ENCODE assay signal across 7 mouse cellular contexts in genomic region chr12:81781105-81781909, GRCm38 (mm10). TPM values are rescaled to one million over a fixed set of nuclear protein-coding genes. Genes with fewer than 3 reads are reported as not detected.
DNase-seq lines count a peak whose midpoint lies in the region; ATAC-seq and TF ChIP-seq lines count a peak whose summit lies in the region.

Map3k9 (minus strand) TSS chr12:81781175.

- H3K4me1 ChIP-seq in erythroblast, embryonic 14.5 days (ENCODE audit: control insufficient read depth), result peaks cover 11% of the 10 kb centered on the region
- peaks cover 12% of the 10 kb centered on the region for H3K4me1 ChIP-seq in heart, embryonic 12.5 days (replicated peaks)
- peaks cover 9% of the 10 kb centered on the region for H3K4me1 ChIP-seq in kidney, embryonic 16.5 days (ENCODE audit: insufficient read depth, low read length)

- TF ChIP-seq CTCF in brain, embryonic 14.5 days (IDR thresholded peaks at IDR 0.05; ENCODE audit: borderline replicate concordance, extremely low read depth, insufficient read depth, insufficient read length), result peak; percentile 25; the same call in 1 of the 2 replicates

- peak within 1 kb of the TSS; percentile 52 for H3K4me3 ChIP-seq in erythroblast, embryonic 14.5 days (replicated peaks)
- H3K4me3 ChIP-seq in heart, embryonic 12.5 days, result peak within 1 kb of the TSS; percentile 59
- H3K4me3 ChIP-seq in kidney, embryonic 16.5 days (ENCODE audit: low read length), result peak within 1 kb of the TSS; percentile 70

- peaks cover 2% of the 10 kb centered on the region; the same call in 1 of the 2 replicates for H3K9me3 ChIP-seq in erythroblast, embryonic 14.5 days (ENCODE audit: control insufficient read depth, low read length)
- no peaks in the 10 kb centered on the region for H3K9me3 ChIP-seq in heart, embryonic 12.5 days (replicated peaks)
- no peaks in the 10 kb centered on the region for H3K9me3 ChIP-seq in kidney, embryonic 16.5 days (ENCODE audit: low read length)

- peak; percentile 97 for DNase-seq in brain, embryonic 14.5 days (ENCODE audit: low read depth)
- peak; percentile 88 for DNase-seq in liver
- DNase-seq in monocyte, adult 2 months (ENCODE audit: low read depth in 1 of 2, low spot score in 2 of 2), result peak; percentile 50 to 86
- DNase-seq in spleen, postnatal 14 days (ENCODE audit: low spot score in 2 of 2), result peak; percentile 77 to 82

- peak; percentile 56; the same call in 1 of the 2 replicates for TF ChIP-seq POLR2A in brain, embryonic 14.5 days (IDR thresholded peaks at IDR 0.05; ENCODE audit: borderline replicate concordance, extremely low read depth, insufficient read depth, insufficient read length, poor library complexity, severe bottlenecking)

- H3K9ac ChIP-seq in heart, embryonic 12.5 days, result peak within 1 kb of the TSS; percentile 59
- H3K9ac ChIP-seq in kidney, embryonic 16.5 days (replicated peaks; ENCODE audit: low read length), result peak within 1 kb of the TSS; percentile 75

- 1% methylated on average over 39 of the region's 56 CpGs for WGBS in heart, embryonic 12.5 days
- WGBS in kidney, embryonic 16.5 days, result 1% methylated on average over 36 of the region's 56 CpGs

- H3K36me3 ChIP-seq in erythroblast, embryonic 14.5 days (ENCODE audit: control insufficient read depth), result no peaks in the 10 kb centered on the region
- H3K36me3 ChIP-seq in heart, embryonic 12.5 days, result no peaks in the 10 kb centered on the region
- H3K36me3 ChIP-seq in kidney, embryonic 16.5 days (ENCODE audit: insufficient read depth, low read length), result no peaks in the 10 kb centered on the region

- H3K4me2 ChIP-seq in heart, embryonic 12.5 days, result peak within 1 kb of the TSS; percentile 96
- H3K4me2 ChIP-seq in kidney, embryonic 16.5 days (replicated peaks; ENCODE audit: low read depth, low read length), result peak within 1 kb of the TSS; percentile 90

- H3K27me3 ChIP-seq in erythroblast, embryonic 14.5 days (ENCODE audit: control insufficient read depth), result peaks cover 68% of the 10 kb centered on the region
- peaks cover 65% of the 10 kb centered on the region for H3K27me3 ChIP-seq in heart, embryonic 12.5 days (replicated peaks)
- peaks cover 35% of the 10 kb centered on the region for H3K27me3 ChIP-seq in kidney, embryonic 16.5 days (ENCODE audit: insufficient read depth, low read length)

- no peak within 1 kb of the TSS for H3K27ac ChIP-seq in heart, embryonic 12.5 days (ENCODE audit: poor library complexity, severe bottlenecking)
- H3K27ac ChIP-seq in kidney, embryonic 16.5 days (ENCODE audit: low read length), result peak within 1 kb of the TSS; percentile 88

- ATAC-seq in heart, embryonic 12.5 days (ENCODE audit: insufficient number of reproducible peaks, low FRiP score), result peak; percentile 95
- peak; percentile 99 for ATAC-seq in kidney, embryonic 16.5 days (ENCODE audit: low FRiP score, low TSS enrichment)

RNA-seq across cellular contexts. Expression of gene Map3k9, which starts in this region (rescaled TPM):
- 10.0 and 24.6 TPM in 2 replicates for polyA plus RNA-seq in brain, embryonic 14.5 days (2012; rRNA removed)
- not detected in 2 replicates for polyA plus RNA-seq in erythroblast, embryonic 14.5 days (2012)
- 0.53 and 0.61 TPM in 2 replicates for polyA plus RNA-seq in heart, embryonic 12.5 days (2016; fragmentation: Nextera tagmentation; extraction: Ambion mirVana)
- polyA plus RNA-seq in kidney, embryonic 16.5 days (2015; fragmentation: Nextera tagmentation; extraction: Ambion mirVana), result 0.73 and 0.97 TPM in 2 replicates

Comparison
In these comparisons a context has a peak if more than half of its experiments do, and no peak if none do; other contexts are left out.
1. Peak in ATAC-seq, H3K4me3 ChIP-seq, H3K9ac ChIP-seq and H3K4me2 ChIP-seq in heart, embryonic 12.5 days; RNA of the gene not detected or under 1 TPM.
2. Peak in ATAC-seq, H3K4me3 ChIP-seq, H3K27ac ChIP-seq, H3K9ac ChIP-seq and H3K4me2 ChIP-seq in kidney, embryonic 16.5 days; RNA of the gene not detected or under 1 TPM.